Mouse (Mus musculus): ENCODE data around the gene Secisbp2l.
A peak's percentile ranks its signal among the peaks of the same experiment; 100 is the strongest.

The Secisbp2l gene

GRCm38 (mm10) chr2:125783868-125784267, 1.2 kb upstream of the Secisbp2l start:
- no peak for DNase-seq (ENCODE audit: low spot score)

DNA sequence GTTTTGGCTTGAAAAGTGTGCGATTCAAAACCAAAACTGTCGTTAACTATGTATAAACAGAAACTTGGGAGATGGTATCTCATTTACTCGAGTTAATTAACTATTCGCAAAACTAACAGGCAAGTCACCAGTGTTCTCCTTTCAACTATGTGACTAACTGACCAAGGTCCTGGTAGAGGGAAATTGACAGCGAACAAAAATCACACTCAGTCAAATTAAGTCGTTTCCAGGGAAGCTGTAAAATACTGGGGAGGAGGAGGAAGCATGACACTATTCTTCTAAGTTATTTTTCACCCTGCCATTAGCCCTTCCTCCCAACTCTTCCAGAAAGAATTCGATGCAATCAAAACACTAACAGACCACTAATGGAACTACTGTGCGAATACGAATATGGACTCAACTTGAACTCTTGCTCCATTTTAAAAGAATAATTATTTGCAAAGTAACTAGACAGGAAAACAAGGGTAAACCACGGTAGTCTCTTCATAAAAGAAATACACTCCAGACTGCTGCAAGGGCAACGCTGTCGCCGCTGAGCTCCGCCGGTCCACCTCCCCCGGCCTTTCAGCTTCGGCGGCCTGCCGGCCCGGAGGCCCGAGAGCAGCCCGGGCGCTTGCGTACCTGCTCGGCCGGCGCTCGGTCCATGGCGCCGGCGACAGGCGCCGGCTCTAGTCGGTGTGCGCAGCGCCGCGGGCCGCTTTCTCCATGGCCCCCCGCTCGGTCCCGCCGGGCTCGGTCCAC, 522 bp downstream of the Secisbp2l start:
- no peak for DNase-seq (ENCODE audit: low spot score)

DNA sequence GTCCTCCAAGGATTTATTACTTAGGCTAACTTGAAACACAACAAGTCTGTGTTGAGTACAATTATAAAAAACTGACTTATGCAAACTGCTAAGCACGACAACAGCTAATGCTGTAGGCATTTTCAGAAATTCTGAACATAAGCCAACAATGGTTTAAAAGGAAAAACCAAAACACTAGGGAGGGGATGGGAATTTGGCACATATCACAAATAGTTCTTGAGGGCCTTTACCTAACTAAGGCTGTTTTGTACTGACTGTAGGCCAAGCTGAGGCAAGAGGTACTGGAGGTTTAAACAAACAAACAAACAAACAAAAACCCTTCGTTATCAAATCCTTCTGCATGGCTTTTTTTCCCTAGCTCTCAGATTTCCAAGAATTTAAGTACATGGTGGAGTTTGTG, 1.7 kb downstream of the Secisbp2l start:
- no peak for DNase-seq (ENCODE audit: low spot score)

DNA sequence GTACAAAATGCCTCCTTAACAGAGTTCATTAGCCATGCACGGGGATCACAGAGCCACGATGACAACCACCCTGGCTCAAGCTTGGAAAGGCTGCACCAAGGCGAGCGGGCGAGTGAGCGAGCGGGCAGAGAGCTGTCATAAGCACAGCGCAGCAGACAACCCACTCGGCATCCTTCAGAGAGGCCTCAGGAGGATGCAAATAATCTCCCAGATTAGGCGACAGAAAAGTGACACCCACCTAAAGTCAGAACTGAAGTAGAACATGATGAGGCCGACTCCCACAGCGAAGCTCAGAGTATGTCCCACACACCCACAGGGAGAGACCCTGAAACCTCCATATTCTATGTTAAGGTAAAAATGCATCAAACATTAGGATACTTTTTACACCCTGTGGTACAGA, 4.3 kb downstream of the Secisbp2l start:
- DNase-seq (ENCODE audit: low spot score) = no peak

- no peak for DNase-seq (ENCODE audit: low spot score)
Observed at GRCm38 (mm10) chr2:125777018-125777417, 5.7 kb downstream of the Secisbp2l start.

DNA sequence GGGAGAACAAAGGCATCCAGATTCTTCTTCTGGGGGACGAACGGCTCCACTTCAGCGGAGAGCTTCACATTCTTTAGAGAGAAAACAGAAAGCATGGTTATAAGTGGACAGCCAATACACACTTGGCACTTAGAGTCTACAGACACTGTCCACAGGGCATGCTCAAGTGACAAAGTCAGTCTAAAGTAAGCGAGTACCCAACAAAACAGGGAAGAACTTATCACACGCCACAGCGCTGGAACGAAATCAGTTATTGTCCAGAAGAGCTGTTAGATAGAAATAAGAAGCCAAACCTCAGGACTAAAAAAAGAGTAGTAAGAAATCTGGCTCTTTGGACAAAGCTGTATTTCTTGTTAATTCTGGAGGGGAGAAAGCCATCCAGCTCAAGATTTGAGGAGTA, 7.0 kb downstream of the Secisbp2l start:
- DNase-seq (ENCODE audit: low spot score) = no peak

GRCm38 (mm10) chr2:125774846-125775245, 7.8 kb downstream of the Secisbp2l start:
- no peak for DNase-seq (ENCODE audit: low spot score)

- DNase-seq (ENCODE audit: low spot score) = no peak
Observed at GRCm38 (mm10) chr2:125765029-125765428, 17.6 kb downstream of the Secisbp2l start.

- no peak for DNase-seq (ENCODE audit: low spot score)
Observed at GRCm38 (mm10) chr2:125764531-125764930, 18.1 kb downstream of the Secisbp2l start.

DNA sequence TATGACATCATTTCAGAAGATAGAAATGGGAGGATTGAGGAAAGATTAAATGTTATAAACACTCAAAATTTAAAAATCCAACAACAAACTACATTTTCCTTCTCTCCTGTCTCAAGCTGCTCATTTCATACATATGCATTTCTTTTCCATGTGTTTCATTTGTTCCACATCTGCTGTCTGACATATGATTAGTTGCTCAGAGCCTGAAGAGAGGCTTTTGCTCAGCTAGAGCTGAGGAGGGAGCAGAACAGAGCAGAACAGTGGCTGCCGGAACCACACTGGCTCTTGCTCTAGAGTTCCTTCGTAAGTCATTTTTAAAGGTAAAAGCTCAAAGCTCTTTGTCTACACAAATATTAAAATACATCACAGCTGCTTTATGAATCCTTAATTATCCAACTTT, 33.3 kb downstream of the Secisbp2l start:
- no peak for DNase-seq (ENCODE audit: low spot score)

DNA sequence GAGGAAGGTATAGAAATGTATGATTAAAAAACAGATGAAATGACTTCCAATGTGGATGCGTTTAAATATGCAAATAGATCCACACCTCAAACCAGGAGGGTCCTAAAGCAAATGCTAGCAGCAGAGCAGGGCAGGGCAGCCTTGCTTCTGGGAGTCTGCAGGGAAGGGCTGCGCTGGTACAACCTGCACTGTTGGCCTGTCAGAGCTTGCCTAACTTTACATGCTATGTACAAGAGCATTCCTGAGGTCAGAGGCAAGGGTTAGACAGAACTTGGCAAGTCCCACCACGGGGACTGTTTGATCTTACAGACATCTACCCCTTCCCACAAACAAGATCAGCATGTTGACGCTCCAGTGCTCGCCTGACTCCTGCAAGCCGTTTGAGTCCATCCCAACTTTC, 43.3 kb downstream of the Secisbp2l start:
- DNase-seq (ENCODE audit: low spot score) = peak; percentile 50

GRCm38 (mm10) chr2:125738718-125739117, 44.0 kb downstream of the Secisbp2l start:
- no peak for DNase-seq (ENCODE audit: low spot score)

DNA sequence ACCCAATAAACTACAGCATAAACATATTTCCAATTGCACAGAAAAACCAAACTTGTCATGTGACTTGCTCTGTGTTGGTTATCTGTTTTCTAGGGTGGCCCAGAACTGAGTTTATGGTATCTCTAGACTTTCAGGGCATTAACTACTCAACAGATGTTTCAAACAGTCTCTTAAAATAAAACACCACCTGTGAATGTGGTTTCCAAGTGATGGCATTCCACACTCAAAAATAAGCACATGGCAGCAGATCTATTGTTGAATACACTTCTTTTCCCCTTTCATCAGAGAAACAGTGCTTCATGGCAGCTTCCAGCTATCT, 46.7 kb downstream of the Secisbp2l start:
- DNase-seq (ENCODE audit: low spot score) = no peak

GRCm38 (mm10) chr2:125735333-125736024, 47.2 kb downstream of the Secisbp2l start:
- DNase-seq (ENCODE audit: low spot score) = no peak

DNA sequence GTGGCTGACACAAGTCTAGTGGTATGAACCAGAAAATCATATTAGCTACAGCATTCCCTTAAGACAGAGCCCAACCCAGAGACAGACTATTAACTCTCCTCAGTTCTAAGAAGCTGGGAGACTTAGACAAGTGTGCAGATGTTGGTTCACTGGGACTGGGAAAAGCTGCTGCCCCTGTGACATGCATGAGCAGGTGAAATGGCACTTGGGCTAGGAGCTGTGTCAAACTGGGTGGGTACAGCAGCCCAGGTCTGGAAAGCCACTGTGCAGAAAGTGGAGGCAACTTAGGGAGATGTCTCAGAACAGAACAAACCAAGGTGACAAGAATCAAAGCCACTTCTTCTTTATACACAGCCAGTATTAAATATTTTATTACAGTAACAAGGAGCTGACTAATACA, 47.9 kb downstream of the Secisbp2l start:
- no peak for DNase-seq (ENCODE audit: low spot score)

- DNase-seq (ENCODE audit: low spot score) = peak; percentile 95
Observed at GRCm38 (mm10) chr2:125731763-125732560, 50.7 kb downstream of the Secisbp2l start.

GRCm38 (mm10) chr2:125724546-125725114, 58.0 kb downstream of the Secisbp2l start:
- no peak for DNase-seq (ENCODE audit: low spot score)

GRCm38 (mm10) chr2:125724086-125724430, 58.6 kb downstream of the Secisbp2l start, which contains the start of gene Shc4:
Gene Shc4 (minus strand): TSS chr2:125724148.
- no peak for DNase-seq (ENCODE audit: low spot score)

DNA sequence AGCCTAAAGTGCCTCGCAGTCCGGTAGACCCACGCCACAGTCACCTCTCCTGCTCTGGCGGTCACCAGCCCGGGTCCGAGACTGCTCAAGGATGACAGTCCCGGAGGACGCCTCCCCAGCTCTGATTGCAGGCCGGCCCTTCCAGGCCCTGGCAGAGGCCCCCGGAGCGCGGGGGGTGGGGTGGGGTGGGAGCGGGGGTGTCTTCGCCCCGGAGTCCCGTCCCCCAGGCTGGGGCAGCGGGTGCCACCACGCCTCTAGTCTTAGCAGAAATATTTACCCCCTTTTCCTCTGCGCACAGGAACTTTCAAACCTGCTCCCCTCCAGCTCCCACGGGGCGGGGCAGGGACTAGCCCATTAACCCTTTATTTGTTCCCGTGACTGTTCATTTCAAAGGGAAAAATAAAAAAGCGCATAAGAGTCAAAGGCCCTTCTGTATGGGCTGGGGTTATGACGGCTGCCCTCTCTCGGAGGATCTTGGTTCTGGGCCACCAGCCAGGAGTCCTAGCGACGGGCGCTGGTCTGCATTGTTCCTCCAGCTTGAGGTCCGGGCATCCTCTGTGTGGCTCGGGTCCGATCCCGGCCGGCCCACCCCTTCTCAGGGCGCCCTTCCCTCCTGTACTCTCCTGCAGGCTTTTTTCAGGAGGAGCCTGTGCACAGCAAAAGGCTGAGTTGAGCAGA, 59.1 kb downstream of the Secisbp2l start:
- DNase-seq (ENCODE audit: low spot score) = peak; percentile 39

GRCm38 (mm10) chr2:125723086-125723407, 59.6 kb downstream of the Secisbp2l start:
- no peak for DNase-seq (ENCODE audit: low spot score)

DNA sequence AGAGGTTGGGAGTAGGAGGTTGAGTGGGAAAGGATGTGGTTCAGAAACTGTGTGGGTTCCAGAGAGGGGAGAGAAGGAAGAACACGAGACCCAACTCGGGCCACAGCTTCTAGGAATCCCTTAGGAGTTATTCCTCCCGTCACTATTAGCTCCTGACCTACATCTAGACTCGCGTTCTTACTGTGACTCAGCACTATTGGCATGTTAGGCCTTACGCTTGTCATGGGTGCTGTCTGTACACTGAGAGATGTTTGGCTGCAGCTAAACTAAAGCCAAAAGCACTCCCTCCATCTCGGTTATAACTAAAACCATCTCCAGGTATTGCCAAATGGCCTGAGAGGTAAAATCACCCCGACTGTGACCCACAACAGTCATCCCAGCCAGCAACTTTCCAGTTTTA, 66.1 kb downstream of the Secisbp2l start:
- DNase-seq (ENCODE audit: low spot score) = no peak

DNA sequence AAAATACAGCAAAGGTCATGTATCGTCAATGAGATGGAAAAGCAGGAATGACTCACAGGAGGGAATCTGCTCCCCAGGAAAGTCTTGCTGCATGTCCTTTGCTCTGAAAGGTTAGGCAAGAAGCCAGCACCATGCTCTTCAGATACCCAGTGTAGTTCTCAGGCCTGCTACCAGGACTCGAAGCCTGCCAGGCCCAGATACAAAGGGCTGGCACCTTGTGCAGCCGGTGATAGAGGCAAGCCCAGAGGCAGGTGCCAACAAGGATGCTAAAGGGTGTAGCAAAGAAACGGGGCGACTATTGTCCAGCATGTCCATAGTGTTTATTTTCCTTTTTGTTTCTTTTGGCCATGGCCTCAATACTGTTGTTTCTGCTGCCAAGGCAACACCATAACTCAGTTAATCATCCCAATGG, 76.2 kb downstream of the Secisbp2l start:
- DNase-seq (ENCODE audit: low spot score) = no peak
